Mouse (Mus musculus) embryonic fibroblast, embryonic 13.5 days (primary cell): ENCODE measurements around the gene Ppt1.

ENCODE experiments used
- CTCF ChIP-seq: IDR thresholded peaks from 2 replicates; pipeline ENCODE4 v1.5.1; 2011; ENCODE audit warnings: mild to moderate bottlenecking, control low read depth, low read length, moderate library complexity, borderline replicate concordance; ENCODE audit not compliant: insufficient read depth
- POLR2A ChIP-seq: IDR thresholded peaks from 2 replicates; pipeline ENCODE4 v1.6.1; 2011; ENCODE audit warnings: low read depth, mild to moderate bottlenecking, control low read depth, low read length, moderate library complexity

- no peak for TF ChIP-seq CTCF
- TF ChIP-seq POLR2A: no peak
These were observed 4.2 kb upstream of the Ppt1 start for GRCm38 (mm10) chr4:122831888-122832287.
